Mouse (Mus musculus): ENCODE measurements around the gene Rpl23. TPM values are rescaled to one million over a fixed set of nuclear protein-coding genes. Genes with fewer than 3 reads are reported as not detected.

The Rpl23 gene
- polyA plus RNA-seq, 1 experiment, result 695 TPM

- Histone ChIP-seq H3K4me3 (ENCODE audit: insufficient read depth, low read depth, low read length) (no peak overlapping the region), H3K4me1 (ENCODE audit: control insufficient read depth, insufficient read depth, low read length) (peaks cover 31% of the 10 kb centered on the region), H3K27ac (ENCODE audit: insufficient read depth, low read depth, low read length) (no peak overlapping the region; the same call in 1 of the 2 replicates)
- 44% methylated on average over 6 of the region's 6 CpGs for WGBS
- TF ChIP-seq CTCF (IDR thresholded peaks at IDR 0.05; ENCODE audit: insufficient read depth, low read depth, low read length) (no peak), POLR2A (IDR thresholded peaks at IDR 0.05; ENCODE audit: insufficient read depth, low read depth, low read length) (no peak)
These were observed 42.7 kb upstream of the Rpl23 start for GRCm38 (mm10) chr11:97824895-97825294.

GRCm38 (mm10) chr11:97824168-97824567 lies 41.9 kb upstream of the Rpl23 start:
- no peak overlapping the region for H3K4me3 ChIP-seq (ENCODE audit: insufficient read depth, low read depth, low read length)
- TF ChIP-seq POLR2A (IDR thresholded peaks at IDR 0.05; ENCODE audit: insufficient read depth, low read depth, low read length), result no peak
- peaks cover 33% of the 10 kb centered on the region for H3K4me1 ChIP-seq (ENCODE audit: control insufficient read depth, insufficient read depth, low read length)
- 91% methylated on average over 11 of the region's 11 CpGs for WGBS
- no peak overlapping the region for H3K27ac ChIP-seq (ENCODE audit: insufficient read depth, low read depth, low read length)

- H3K4me1 ChIP-seq (ENCODE audit: control insufficient read depth, insufficient read depth, low read length), result peaks cover 42% of the 10 kb centered on the region
- no peak for TF ChIP-seq CTCF (IDR thresholded peaks at IDR 0.05; ENCODE audit: insufficient read depth, low read depth, low read length)
- no peak for TF ChIP-seq POLR2A (IDR thresholded peaks at IDR 0.05; ENCODE audit: insufficient read depth, low read depth, low read length)
- WGBS, result 72% methylated on average over 20 of the region's 20 CpGs
- no peak overlapping the region for H3K27ac ChIP-seq (ENCODE audit: insufficient read depth, low read depth, low read length)
- H3K4me3 ChIP-seq (ENCODE audit: insufficient read depth, low read depth, low read length), result no peak overlapping the region
These were observed 40.8 kb upstream of the Rpl23 start for GRCm38 (mm10) chr11:97822840-97823603.

- WGBS, result 91% methylated on average over 8 of the region's 8 CpGs
- Histone ChIP-seq H3K27ac (ENCODE audit: insufficient read depth, low read depth, low read length) (no peak overlapping the region), H3K4me3 (ENCODE audit: insufficient read depth, low read depth, low read length) (no peak overlapping the region), H3K4me1 (ENCODE audit: control insufficient read depth, insufficient read depth, low read length) (peaks cover 44% of the 10 kb centered on the region)
- TF ChIP-seq POLR2A (IDR thresholded peaks at IDR 0.05; ENCODE audit: insufficient read depth, low read depth, low read length) (no peak), CTCF (IDR thresholded peaks at IDR 0.05; ENCODE audit: insufficient read depth, low read depth, low read length) (no peak)
These were observed 39.3 kb upstream of the Rpl23 start for GRCm38 (mm10) chr11:97821401-97822064.

- peaks cover 40% of the 10 kb centered on the region for H3K4me1 ChIP-seq (ENCODE audit: control insufficient read depth, insufficient read depth, low read length)
- H3K4me3 ChIP-seq (ENCODE audit: insufficient read depth, low read depth, low read length), result no peak overlapping the region
- H3K27ac ChIP-seq (ENCODE audit: insufficient read depth, low read depth, low read length), result no peak overlapping the region
- TF ChIP-seq CTCF (IDR thresholded peaks at IDR 0.05; ENCODE audit: insufficient read depth, low read depth, low read length) (no peak), POLR2A (IDR thresholded peaks at IDR 0.05; ENCODE audit: insufficient read depth, low read depth, low read length) (no peak)
- WGBS, result 44% methylated on average over 4 of the region's 4 CpGs
These were observed 38.6 kb upstream of the Rpl23 start for GRCm38 (mm10) chr11:97820840-97821239.

- H3K27ac ChIP-seq (ENCODE audit: insufficient read depth, low read depth, low read length), result no peak overlapping the region
- TF ChIP-seq POLR2A (IDR thresholded peaks at IDR 0.05; ENCODE audit: insufficient read depth, low read depth, low read length), result no peak
- no peak for TF ChIP-seq CTCF (IDR thresholded peaks at IDR 0.05; ENCODE audit: insufficient read depth, low read depth, low read length)
- peaks cover 41% of the 10 kb centered on the region for H3K4me1 ChIP-seq (ENCODE audit: control insufficient read depth, insufficient read depth, low read length)
- H3K4me3 ChIP-seq (ENCODE audit: insufficient read depth, low read depth, low read length), result no peak overlapping the region
- WGBS, result 81% methylated on average over 5 of the region's 5 CpGs
These were observed 37.7 kb upstream of the Rpl23 start for GRCm38 (mm10) chr11:97819923-97820322.

GRCm38 (mm10) chr11:97819102-97819501 lies 36.9 kb upstream of the Rpl23 start:
- Histone ChIP-seq H3K4me1 (ENCODE audit: control insufficient read depth, insufficient read depth, low read length) (peaks cover 39% of the 10 kb centered on the region), H3K27ac (ENCODE audit: insufficient read depth, low read depth, low read length) (no peak overlapping the region), H3K4me3 (ENCODE audit: insufficient read depth, low read depth, low read length) (no peak overlapping the region)
- 42% methylated on average over 4 of the region's 4 CpGs for WGBS
- TF ChIP-seq POLR2A (IDR thresholded peaks at IDR 0.05; ENCODE audit: insufficient read depth, low read depth, low read length) (no peak), CTCF (IDR thresholded peaks at IDR 0.05; ENCODE audit: insufficient read depth, low read depth, low read length) (no peak)

- WGBS, result 22% methylated on average over 4 of the region's 4 CpGs
- H3K4me1 ChIP-seq (ENCODE audit: control insufficient read depth, insufficient read depth, low read length), result peaks cover 44% of the 10 kb centered on the region
- no peak for TF ChIP-seq POLR2A (IDR thresholded peaks at IDR 0.05; ENCODE audit: insufficient read depth, low read depth, low read length)
- no peak for TF ChIP-seq CTCF (IDR thresholded peaks at IDR 0.05; ENCODE audit: insufficient read depth, low read depth, low read length)
- H3K27ac ChIP-seq (ENCODE audit: insufficient read depth, low read depth, low read length), result no peak overlapping the region
- H3K4me3 ChIP-seq (ENCODE audit: insufficient read depth, low read depth, low read length), result no peak overlapping the region
These were observed 36.3 kb upstream of the Rpl23 start for GRCm38 (mm10) chr11:97818571-97818970.

GRCm38 (mm10) chr11:97818003-97818402 lies 35.8 kb upstream of the Rpl23 start:
- no peak overlapping the region for H3K4me3 ChIP-seq (ENCODE audit: insufficient read depth, low read depth, low read length)
- H3K4me1 ChIP-seq (ENCODE audit: control insufficient read depth, insufficient read depth, low read length), result peaks cover 47% of the 10 kb centered on the region
- 60% methylated on average over 6 of the region's 6 CpGs for WGBS
- TF ChIP-seq CTCF (IDR thresholded peaks at IDR 0.05; ENCODE audit: insufficient read depth, low read depth, low read length) (no peak), POLR2A (IDR thresholded peaks at IDR 0.05; ENCODE audit: insufficient read depth, low read depth, low read length) (no peak)
- H3K27ac ChIP-seq (ENCODE audit: insufficient read depth, low read depth, low read length), result no peak overlapping the region
